21 mouse cellular contexts compared by ENCODE assay signal in genomic region chr11:44948541-44948940, GRCm38 (mm10).
DNase-seq lines count a peak whose midpoint lies in the region; ATAC-seq and TF ChIP-seq lines count a peak whose summit lies in the region.
"Had no signal": no experiment of that assay in that cellular context is flagged by ENCODE, and none has a peak within 500 bp of the region (broad histone marks: within the 10 kb centered on the region; RNA-seq: fewer than 3 reads in every experiment).

No protein-coding gene starts in this region.

- peak; percentile 37 for DNase-seq in gastrocnemius, postnatal 25 days
- no peak for DNase-seq in gastrocnemius, postnatal 10 days
- DNase-seq in spleen, adult 2 months (ENCODE audit: low read depth in 1 of 2, low spot score in 2 of 2) = no peak
- DNase-seq in spleen, adult 18-20 months = no peak
- peak; percentile 83 for DNase-seq in NIH3T3 (ENCODE audit: low read depth)
- DNase-seq in left cerebral cortex, adult 18-20 months (ENCODE audit: low spot score in 2 of 2) = no peak
- DNase-seq: adrenal gland, adult 8-10 months; cerebellum, adult 18-20 months; gastrocnemius, postnatal 36 days; kidney, adult 2 months; kidney, postnatal 14 days; thymus, postnatal 25 days had no signal

- 62% methylated on average over 6 of the region's 6 CpGs for WGBS in spleen, adult 2 months

- ATAC-seq in granulocyte monocyte progenitor cell, adult 5-6 weeks (replicated peaks; ENCODE audit: poor library complexity, severe bottlenecking) = no peak
- ATAC-seq: forebrain, embryonic 16.5 days; midbrain, embryonic 15.5 days had no signal

- TF ChIP-seq CTCF in spleen, adult 2 months (IDR thresholded peaks at IDR 0.05; ENCODE audit: extremely low read depth, insufficient read depth, insufficient read length, insufficient replicate concordance) = no peak

- peak overlapping the region; percentile 28 for H3K4me2 ChIP-seq in myocyte (ENCODE audit: low read depth)
- H3K4me2 ChIP-seq: limb, embryonic 12.5 days; midbrain, embryonic 15.5 days had no signal

- no peak overlapping the region for H3K4me3 ChIP-seq in spleen, adult 2 months (ENCODE audit: extremely low read depth, insufficient read depth, insufficient read length)
- H3K4me3 ChIP-seq in myocyte = no peak overlapping the region
- H3K4me3 ChIP-seq: embryonic facial prominence, embryonic 10.5 days; erythroblast, embryonic 14.5 days; limb, embryonic 12.5 days; megakaryocyte, embryonic 14.5 days; midbrain, embryonic 15.5 days had no signal

- H3K4me1 ChIP-seq in spleen, adult 2 months (ENCODE audit: control insufficient read depth, insufficient read depth, insufficient read length) = peaks cover 8% of the 10 kb centered on the region
- H3K4me1 ChIP-seq: embryonic facial prominence, embryonic 10.5 days; limb, embryonic 12.5 days; megakaryocyte, embryonic 14.5 days; midbrain, embryonic 15.5 days had no signal

- H3K27me3 ChIP-seq in spleen, adult 2 months (ENCODE audit: control insufficient read depth, insufficient read depth, low read length) = no peaks in the 10 kb centered on the region
- H3K27me3 ChIP-seq in myocyte (ENCODE audit: control insufficient read depth, insufficient read depth, insufficient read length) = no peaks in the 10 kb centered on the region
- H3K27me3 ChIP-seq: limb, embryonic 12.5 days; midbrain, embryonic 15.5 days had no signal

- H3ac ChIP-seq in myocyte (ENCODE audit: control insufficient read depth, insufficient read length) = no peak overlapping the region

- no peaks in the 10 kb centered on the region for H3K79me2 ChIP-seq in myocyte (ENCODE audit: control insufficient read depth, insufficient read depth)

- no peak for TF ChIP-seq POLR2A in spleen, adult 2 months (IDR thresholded peaks at IDR 0.05; ENCODE audit: low read depth, low read length)
- TF ChIP-seq POLR2A in myocyte (IDR thresholded peaks at IDR 0.05; ENCODE audit: insufficient read length, low read depth) = no peak

- no peaks in the 10 kb centered on the region for H3K36me3 ChIP-seq in spleen, adult 2 months (ENCODE audit: control insufficient read depth, insufficient read depth, low read length)
- no peaks in the 10 kb centered on the region for H3K36me3 ChIP-seq in myocyte (ENCODE audit: control insufficient read depth, insufficient read depth)
- H3K36me3 ChIP-seq: embryonic facial prominence, embryonic 10.5 days; limb, embryonic 12.5 days; midbrain, embryonic 15.5 days had no signal

- H3K27ac ChIP-seq in spleen, adult 2 months (ENCODE audit: insufficient read depth, low read length) = peak overlapping the region; percentile 55; the same call in 1 of the 2 replicates
- H3K27ac ChIP-seq: embryonic facial prominence, embryonic 10.5 days; limb, embryonic 12.5 days; liver, embryonic 14.5 days; midbrain, embryonic 15.5 days had no signal

TF ChIP-seq in myocyte, 11 proteins besides CTCF, POLR2A, EP300 and RAD21:
- TF ChIP-seq E2F4 (IDR thresholded peaks at IDR 0.05; ENCODE audit: insufficient read depth) = no peak
- no peak for TF ChIP-seq MAX (IDR thresholded peaks at IDR 0.05; ENCODE audit: low read depth)
- peak; percentile 94 for TF ChIP-seq CEBPB (IDR thresholded peaks at IDR 0.05; ENCODE audit: insufficient read depth, poor library complexity, severe bottlenecking)

Comparison
In these comparisons a context has a peak if more than half of its experiments do, and no peak if none do; other contexts are left out.
1. DNase-seq: peak in gastrocnemius, postnatal 25 days (single experiment) and NIH3T3 (single experiment); none in gastrocnemius, postnatal 10 days (single experiment), spleen, adult 2 months (0 of 2), spleen, adult 18-20 months (0 of 2) and left cerebral cortex, adult 18-20 months (0 of 2).